Mouse (Mus musculus) olfactory bulb, adult 2 months (tissue): ENCODE measurements at regions not wholly inside any gene's neighbourhood (a gene's known extent, or its start where the extent isn't known, plus 50 kb on each side); places are given as distances from the start of the nearest gene placed in this dataset.

Source experiments
- H3K27ac ChIP-seq: fragments of 200-500 bp; 2 replicates; pipeline ENCODE4 v1.5.1; 2012; ENCODE audit warnings: low read depth, low read length; ENCODE audit not compliant: insufficient read depth
- H3K4me1 ChIP-seq: fragments of 200-500 bp; 2 replicates; pipeline ENCODE4 v1.6.1; 2012; ENCODE audit warnings: low read length; ENCODE audit not compliant: control insufficient read depth, insufficient read depth
- H3K4me3 ChIP-seq: fragments of 200-500 bp; 2 replicates; pipeline ENCODE4 v1.5.1; 2012; ENCODE audit warnings: mild to moderate bottlenecking, low read depth, low read length, moderate library complexity; ENCODE audit not compliant: insufficient read depth
- CTCF ChIP-seq: fragments of 200-500 bp; IDR thresholded peaks from 2 replicates; pipeline ENCODE4 v1.5.1; 2012; ENCODE audit warnings: low read depth, mild to moderate bottlenecking, low read length, moderate library complexity; ENCODE audit not compliant: insufficient read depth
- POLR2A ChIP-seq: fragments of 200-500 bp; IDR thresholded peaks from 2 replicates; pipeline ENCODE4 v1.6.1; 2012; ENCODE audit warnings: mild to moderate bottlenecking, low read depth, low read length, moderate library complexity; ENCODE audit not compliant: insufficient read depth
- WGBS: fragments of 180-500 bp; shearing (Covaris S2); methylation state at CpG from one replicate; pipeline ENCODE4 v1.1.7; 2018; 5-methylcytosine and 5-hydroxymethylcytosine counted together

DNA sequence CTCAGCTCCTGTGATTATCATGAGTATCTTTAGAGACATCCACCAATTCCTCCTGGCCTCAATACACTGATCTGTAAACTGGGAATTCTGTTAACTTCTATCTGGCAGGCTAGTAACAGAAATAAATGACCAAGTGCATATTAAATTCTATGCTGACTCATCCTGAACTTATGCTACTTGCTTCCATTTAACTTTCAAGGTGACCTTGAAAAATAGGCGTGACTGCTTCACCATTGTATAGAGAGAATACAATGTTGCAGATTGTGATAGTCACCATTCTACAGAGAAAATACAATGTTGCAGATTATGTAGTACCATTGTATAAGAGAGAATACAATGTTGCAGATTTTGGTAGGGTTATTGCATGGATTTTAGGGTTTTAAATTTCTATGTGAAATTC lies 224.6 kb downstream of the Sec16b start:
- TF ChIP-seq POLR2A: no peak
- no peak for TF ChIP-seq CTCF
- no peaks in the 10 kb centered on the region for H3K4me1 ChIP-seq
- H3K27ac ChIP-seq: no peak overlapping the region
- 97% methylated on average over 1 of the region's 1 CpGs for WGBS
- no peak overlapping the region for H3K4me3 ChIP-seq

DNA sequence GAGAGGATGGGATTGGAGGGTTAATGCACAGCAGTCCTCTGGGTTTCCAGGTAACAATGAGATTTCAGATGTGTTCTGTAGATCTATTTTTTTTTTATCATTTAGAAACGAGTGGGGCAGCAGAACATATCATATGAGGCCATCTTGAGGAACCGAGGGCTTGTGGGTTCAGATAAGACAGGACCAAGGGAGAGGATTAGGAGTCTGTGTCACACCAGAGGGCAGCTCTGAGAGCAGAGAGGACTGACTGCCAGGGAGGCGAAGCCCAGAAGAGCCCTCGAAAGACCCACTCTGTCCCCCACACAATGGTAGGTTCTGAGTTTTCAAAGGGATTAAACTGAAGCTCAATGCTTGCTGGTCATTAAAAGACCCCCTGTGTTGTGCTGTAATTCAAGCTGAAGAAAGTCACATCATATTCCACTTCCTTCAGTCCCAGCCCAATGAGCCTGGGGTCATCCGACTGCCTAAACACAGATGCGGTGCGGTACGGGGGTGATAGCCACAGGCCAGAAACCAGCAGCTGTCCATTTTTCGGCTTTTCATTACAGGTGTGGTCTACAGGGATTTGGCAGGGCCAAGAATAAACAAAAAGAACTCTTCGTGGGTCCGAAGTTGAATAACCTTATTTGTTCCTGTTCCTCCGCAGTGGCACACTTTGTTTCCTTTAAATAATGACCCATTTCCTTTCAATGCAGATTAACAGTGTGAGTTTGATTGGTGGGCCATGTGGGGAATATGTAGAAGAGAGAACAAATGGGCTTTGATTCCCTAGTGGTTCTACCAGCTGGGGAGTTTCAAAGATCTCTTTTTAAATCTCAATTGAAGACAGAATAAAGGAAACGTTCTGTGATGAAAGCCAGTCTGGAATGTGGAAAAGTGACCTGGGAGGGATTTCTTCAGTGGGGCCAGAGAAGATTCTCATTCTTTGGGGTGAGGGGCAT lies 234.5 kb downstream of the Sec16b start:
- H3K4me1 ChIP-seq: no peaks in the 10 kb centered on the region
- TF ChIP-seq POLR2A (no peak), CTCF (no peak)
- H3K4me3 ChIP-seq: no peak overlapping the region
- 70% methylated on average over 13 of the region's 13 CpGs for WGBS
- no peak overlapping the region for H3K27ac ChIP-seq

DNA sequence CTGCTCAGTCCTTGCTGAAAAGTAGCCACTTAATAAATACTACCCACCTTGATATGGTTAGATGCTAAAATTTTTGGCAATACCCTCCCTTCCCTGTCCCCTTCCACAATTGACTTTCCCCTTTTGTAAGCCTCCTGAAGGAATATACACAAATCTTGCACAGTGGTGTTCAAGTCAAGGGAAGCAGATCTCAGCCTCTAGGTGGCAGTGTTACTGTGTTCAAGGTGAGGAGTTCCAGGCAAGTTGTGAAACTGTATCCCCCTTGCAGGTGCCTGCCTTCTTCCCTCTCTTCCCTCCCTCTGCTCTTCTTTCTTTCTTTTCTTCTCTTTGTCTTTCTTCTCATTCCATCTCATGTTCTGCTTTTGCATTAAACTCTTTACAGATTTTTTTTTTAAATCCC lies 239.1 kb downstream of the Sec16b start:
- H3K27ac ChIP-seq: no peak overlapping the region
- no peaks in the 10 kb centered on the region for H3K4me1 ChIP-seq
- no peak overlapping the region for H3K4me3 ChIP-seq
- TF ChIP-seq CTCF: no peak
- no peak for TF ChIP-seq POLR2A

DNA sequence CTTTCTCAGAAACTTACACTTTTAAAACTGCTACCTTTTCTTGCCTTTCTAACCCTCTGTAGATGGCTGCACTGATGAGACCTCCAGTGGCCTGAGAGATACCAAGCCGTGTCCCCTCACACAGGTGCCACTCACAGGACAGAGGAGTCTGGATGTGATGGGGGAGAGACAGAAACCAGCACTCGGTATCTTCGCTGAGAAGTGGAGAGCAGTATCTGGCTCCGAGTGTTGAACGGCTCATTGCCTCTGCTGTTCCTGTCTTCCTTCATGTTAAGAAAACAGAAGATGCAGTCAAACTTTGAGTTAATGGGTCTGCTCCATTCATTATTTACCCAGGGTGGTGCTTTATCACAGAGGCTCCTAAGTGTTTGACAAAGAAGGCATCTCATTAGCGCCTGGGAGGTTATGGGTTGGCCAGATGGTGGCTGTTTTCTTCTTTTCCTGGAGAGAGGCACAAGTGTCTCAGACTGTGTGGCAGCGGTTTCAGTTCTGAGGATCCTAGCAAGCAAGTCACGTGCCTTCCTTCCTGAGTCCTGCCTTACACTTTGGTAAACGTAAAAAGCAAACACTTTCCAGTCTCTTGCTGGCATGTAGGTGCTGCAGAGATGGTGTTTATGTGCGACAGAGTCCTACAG lies 248.6 kb downstream of the Sec16b start:
- TF ChIP-seq POLR2A (no peak), CTCF (no peak)
- WGBS: 45% methylated on average over 10 of the region's 10 CpGs
- Histone ChIP-seq H3K27ac (no peak overlapping the region), H3K4me3 (no peak overlapping the region), H3K4me1 (peaks cover 3% of the 10 kb centered on the region)

DNA sequence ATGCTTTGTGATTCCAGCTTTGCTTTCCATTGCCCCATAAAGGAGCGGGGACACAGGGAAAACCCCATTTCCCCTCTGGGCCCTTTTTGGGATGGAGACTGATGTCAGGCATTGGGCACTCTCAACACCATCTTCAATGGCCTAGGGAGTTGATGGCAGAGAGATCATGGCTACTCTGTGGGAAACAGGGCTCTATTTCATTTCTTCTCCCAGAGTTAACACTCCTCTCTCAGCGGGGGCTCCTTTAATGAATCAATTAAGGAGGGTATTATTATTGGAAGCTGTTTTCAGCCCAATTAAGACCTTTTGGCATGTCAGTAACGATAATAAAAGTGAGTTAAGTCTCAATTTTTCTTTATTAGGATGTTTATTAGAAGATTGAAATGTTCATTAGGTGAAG lies 250.4 kb downstream of the Sec16b start:
- Histone ChIP-seq H3K4me1 (peaks cover 3% of the 10 kb centered on the region), H3K4me3 (no peak overlapping the region), H3K27ac (no peak overlapping the region)
- no peak for TF ChIP-seq POLR2A
- no peak for TF ChIP-seq CTCF
- 61% methylated on average over 3 of the region's 3 CpGs for WGBS

DNA sequence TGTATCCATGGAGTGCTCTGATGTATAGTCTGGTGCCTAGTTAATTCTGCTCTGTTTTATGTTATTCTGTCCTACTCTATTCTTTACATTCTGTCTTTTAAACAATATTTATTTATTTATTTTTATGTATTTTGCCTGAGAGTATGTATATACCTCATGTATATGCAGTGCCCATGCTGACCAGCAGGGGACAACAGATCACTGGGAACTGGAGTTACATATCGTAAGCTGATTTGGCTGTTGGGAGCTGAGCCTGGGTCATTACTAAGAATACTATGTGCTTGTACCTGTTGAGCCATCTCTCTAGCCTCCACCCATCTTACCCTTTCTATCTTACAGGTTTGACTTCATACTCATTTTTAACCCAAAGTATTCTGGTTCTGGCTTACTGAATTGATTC lies 251.8 kb downstream of the Sec16b start:
- TF ChIP-seq CTCF: no peak
- TF ChIP-seq POLR2A: no peak
- 100% methylated on average over 1 of the region's 1 CpGs for WGBS
- no peak overlapping the region for H3K4me3 ChIP-seq
- H3K4me1 ChIP-seq: peaks cover 3% of the 10 kb centered on the region
- no peak overlapping the region for H3K27ac ChIP-seq

DNA sequence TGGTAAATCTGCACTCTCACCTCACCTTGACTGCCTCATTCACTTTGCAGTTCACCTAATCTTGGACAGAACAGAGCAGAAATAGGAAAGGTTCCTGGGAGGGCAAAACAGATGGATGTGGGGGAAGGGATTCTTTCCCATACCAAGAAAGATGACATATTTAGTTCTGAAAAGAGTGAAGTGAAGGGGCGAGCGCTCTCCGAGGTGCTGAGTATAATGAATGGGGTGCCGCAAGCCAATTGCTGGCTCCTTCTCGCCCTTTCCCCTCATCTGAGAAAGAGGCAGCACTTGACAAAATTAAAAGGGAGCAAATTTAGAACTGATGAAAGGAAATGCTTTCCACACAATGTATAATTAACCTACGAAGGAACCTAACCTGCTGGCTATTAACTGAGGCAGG lies 261.7 kb downstream of the Sec16b start:
- no peak overlapping the region for H3K27ac ChIP-seq

DNA sequence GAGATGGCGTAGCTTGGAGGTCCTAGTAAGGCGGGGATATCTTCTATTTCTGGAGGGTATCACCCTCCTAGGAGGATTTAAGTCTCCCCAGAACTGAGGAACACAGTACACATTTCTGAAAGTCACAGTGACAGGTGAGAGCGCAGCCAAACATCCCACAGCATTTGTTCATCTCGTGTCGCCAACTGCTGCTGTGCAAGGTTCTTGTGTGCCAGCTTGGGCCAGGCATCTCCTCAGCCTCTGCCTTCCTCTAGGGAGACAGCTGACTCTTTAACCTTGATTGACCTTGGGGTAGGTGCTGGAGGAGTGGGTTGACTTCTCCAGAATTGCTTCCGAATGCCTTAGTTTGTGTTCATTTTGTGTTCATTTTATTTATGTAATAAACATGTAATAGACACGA lies 291.2 kb downstream of the Sec16b start:
- no peak for TF ChIP-seq CTCF
- TF ChIP-seq POLR2A: no peak
- H3K4me3 ChIP-seq: no peak overlapping the region
- H3K27ac ChIP-seq: no peak overlapping the region
- 95% methylated on average over 7 of the region's 7 CpGs for WGBS
- H3K4me1 ChIP-seq: peaks cover 3% of the 10 kb centered on the region; the same call in 1 of the 2 replicates

More for the DNA sequence above, 261.7 kb downstream of the Sec16b start:
- 67% methylated on average over 6 of the region's 6 CpGs for WGBS
- TF ChIP-seq POLR2A (no peak), CTCF (no peak)
- no peaks in the 10 kb centered on the region for H3K4me1 ChIP-seq
- H3K4me3 ChIP-seq: no peak overlapping the region

DNA sequence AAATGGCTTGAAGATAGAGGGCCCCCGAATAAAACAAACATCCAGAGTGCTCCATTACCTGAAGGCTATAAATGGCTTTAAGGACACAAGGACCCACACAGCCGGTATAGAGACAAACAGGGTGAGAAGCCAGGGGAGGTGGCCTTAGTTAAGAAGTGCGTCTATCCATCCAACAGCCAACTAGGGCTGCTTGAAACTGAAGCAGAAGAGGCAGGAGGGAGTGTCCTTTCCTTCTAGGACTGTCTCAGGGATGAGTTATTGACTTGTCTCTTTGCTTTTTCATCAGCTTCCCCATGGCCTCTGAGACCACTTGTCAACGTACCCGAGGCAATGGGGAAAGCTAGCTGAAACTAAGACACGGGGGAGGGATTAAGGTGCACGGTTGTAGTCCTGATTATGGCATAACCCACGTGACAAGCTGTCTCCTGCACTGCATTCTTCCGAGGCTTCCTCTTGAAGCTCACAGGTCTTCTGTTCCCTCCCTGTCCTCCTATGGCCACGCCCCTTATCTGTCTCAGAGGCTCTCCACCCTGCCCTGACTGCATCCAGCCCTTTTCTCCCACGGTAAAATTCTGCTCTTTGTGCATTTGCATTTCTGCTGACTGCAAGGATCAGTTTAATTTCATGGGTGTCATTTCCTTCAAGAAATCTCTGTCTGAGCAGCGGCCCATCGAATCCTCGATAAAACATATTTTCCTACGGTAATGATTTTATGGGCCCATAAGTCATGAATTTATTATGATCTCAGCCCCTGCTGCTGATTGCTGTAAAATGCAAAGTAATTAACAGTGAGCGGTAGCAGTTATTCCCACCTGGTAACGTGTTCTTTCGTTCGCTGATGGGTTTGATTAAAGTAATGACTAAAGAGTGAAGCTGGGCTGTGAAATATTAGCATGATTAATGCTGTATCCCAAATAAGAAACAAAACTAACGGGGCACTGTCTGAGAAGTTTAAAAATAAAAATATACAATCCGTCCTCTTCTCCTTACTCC lies 292.3 kb downstream of the Sec16b start:
- Histone ChIP-seq H3K27ac (no peak overlapping the region), H3K4me1 (peaks cover 3% of the 10 kb centered on the region; the same call in 1 of the 2 replicates), H3K4me3 (no peak overlapping the region)
- 60% methylated on average over 21 of the region's 21 CpGs for WGBS
- TF ChIP-seq POLR2A: no peak
- TF ChIP-seq CTCF: no peak
